Mouse (Mus musculus): ENCODE results near the gene Lck.
A peak's percentile ranks its signal among the peaks of the same experiment; 100 is the strongest.

Lck gene

DNA sequence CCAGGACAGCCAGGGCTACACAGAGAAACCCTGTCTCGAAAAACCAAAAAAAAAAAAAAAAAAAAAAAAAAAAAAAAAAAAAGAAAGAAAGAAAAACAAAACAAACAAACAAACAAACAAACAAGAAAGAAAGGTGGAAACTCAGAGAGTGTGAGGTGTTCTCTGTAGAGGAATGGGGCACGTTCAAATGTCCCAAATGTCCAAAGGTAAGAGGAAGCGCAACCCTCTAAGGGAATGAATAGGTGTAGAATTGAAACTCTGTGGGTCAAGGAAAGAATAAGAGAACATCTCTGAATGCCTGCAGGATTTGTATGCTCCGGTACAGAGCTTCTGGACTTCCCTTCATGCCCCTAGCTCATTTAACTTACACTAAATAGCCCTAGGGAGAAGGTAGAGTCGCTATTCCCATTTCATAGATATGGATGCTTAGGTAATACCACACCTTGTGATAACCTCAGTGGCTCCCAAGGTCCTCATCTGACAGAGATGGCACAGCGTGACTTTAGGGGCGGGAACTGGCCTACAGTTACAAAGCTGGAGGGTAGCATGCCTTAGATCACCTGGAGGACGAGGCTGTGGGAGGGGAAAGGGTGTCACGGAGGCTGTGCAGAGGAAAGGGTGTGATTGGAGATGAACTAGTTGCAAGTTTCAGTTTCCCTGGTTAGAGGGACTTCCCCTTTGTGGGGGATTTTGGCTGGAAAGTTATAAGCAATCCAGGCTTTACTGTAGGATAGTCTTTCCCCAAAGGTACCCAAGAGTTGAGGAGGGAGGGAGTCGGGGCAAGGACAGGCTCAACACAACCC is 65.8 kb downstream of the Lck start:
- DNase-seq = no peak

DNA sequence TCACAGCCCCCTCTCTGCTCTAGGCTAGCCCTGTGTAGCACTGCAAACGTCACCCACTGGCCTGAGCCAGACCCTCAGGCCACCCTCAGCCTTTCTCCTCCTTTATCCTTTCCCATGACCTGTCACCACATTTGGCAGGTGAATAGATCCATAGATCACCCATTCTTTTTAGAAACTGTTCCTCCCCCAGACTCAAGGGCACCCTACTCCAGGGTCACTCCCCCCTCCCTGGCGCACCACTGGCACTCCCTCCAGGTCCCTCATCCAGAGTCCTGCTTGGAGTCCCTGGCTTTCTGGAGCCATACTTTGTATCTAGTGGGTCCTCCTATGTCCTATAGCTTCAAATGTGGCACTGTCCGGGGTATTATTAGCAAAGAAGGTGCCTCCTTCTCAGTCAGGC is 67.9 kb downstream of the Lck start:
- no peak for DNase-seq

GRCm38 (mm10) chr4:129502901-129503444 is 70.5 kb downstream of the Lck start:
- peak; percentile 44 for DNase-seq

DNA sequence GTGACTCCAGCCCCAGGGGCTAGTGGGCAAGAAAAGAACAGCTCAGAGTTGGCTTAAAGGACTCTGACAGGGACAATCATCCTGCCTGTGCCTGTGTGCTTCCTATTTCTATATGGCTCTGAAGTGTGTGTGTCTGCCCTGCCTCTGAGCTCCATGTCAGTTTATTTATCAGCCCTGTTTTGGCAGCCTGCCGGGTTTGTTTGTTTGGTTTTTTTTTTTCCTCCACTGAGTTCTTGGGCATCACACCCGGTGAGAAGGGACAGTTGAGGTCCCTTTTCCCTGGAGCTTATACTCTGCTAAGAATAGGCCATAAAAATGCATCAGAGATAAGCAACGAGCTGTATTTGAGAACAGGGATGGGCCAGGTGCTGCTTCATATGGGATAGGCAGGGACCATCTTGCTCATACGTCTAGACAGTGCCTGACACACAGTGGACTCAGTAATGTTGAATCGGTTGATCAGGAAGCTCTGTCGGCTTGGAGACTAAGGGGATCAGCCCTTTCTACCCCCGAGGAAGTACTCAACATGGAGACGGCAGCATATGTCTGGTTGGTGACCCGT is 71.0 kb downstream of the Lck start:
- no peak for DNase-seq

- peak; percentile 91 for DNase-seq
These were observed 72.6 kb downstream of the Lck start for GRCm38 (mm10) chr4:129500607-129501566.

DNA sequence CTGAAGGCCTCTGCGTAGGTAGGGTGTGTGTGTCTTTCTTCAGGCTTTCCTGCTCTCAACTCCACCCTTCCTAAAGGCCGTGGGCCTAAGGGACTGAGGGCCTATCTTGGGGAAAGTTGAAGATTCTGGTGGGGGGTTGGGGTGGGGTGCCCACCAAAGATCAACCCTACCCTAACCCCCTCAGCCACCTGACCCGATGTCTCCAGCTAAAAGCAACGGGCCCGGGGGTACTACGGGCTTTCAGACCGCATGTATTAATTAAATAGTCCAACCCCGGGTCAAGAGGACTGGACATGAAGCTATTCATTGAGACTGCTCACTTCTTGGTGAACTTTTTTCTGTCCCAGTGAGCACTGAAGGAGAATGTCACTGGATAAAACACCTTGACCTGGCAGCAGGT is 73.4 kb downstream of the Lck start:
- DNase-seq = no peak

DNA sequence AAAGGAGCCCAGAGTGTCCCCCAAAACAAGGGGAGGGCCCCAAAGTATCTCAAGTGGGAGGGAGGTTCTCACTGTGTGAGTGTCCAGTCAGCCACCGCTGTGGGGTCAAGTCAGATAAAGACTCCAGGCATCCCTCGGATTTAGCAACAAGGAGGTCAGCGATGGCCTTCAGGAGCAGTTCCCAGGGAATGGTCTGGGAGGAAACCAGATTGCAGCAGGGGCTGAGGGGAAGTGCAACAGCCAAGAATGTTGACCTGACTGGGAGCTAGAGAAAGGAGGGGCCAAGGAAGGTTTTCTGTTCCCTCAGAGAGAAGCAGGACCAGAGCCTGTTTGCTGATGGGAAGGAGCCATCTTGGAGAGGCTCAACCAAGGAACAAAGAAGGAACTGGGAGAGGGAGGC is 74.5 kb downstream of the Lck start:
- peak; percentile 45 for DNase-seq

Data from kidney, adult 9 months (tissue).